Mouse (Mus musculus): Measurements from ENCODE around the gene Phf2.
A peak's percentile ranks its signal among the peaks of the same experiment; 100 is the strongest.

Phf2 gene

DNA sequence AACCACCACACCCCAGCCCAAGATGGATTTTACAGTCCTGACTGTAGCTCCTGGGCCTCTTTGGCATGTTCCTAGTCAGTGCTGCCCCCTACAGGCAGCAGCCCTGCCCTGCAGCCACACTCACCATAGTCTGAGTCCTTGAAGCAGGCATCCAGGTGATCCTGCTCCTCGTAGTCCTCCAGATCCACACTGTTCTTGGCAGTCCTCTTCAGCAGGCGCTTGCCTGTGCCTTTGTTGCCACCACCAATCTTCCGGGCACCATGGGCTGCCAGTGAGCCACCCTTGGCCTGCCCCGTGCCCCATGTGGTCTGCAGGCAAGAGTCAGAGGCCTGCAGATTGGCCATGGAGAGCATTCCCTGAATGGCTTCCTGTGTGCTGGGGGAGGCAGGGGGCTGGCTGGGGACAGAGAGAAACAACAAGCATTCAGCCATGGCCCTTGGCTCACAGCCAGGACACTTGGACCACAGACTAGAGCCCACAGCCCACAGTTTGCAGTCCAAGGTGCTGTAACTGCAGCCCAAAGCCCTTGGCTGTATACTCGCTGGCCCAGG, 63.4 kb downstream of the Phf2 start:
- DNase-seq (ENCODE audit: low read depth, low spot score), result peak; percentile 65

DNA sequence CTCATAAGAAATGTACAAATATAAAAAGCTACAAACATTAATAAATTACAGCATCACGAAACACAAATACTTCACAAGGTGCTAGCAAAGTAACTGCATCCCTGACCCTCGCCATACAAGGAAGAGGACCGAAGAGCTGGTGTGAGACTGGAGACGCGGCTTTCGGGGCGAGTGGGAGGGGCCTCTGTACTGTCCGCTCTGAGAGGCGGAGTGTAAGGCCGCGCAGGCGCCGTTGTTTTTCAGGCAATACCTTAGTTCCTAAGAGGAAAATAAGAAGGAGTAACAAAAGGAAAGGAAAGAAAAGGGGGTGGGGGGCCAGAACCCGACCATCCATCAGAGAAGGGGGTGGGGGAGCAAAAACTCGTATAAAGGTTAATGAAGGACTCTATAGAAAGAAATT, 68.7 kb downstream of the Phf2 start:
- peak; percentile 44 for DNase-seq (ENCODE audit: low read depth, low spot score)

DNA sequence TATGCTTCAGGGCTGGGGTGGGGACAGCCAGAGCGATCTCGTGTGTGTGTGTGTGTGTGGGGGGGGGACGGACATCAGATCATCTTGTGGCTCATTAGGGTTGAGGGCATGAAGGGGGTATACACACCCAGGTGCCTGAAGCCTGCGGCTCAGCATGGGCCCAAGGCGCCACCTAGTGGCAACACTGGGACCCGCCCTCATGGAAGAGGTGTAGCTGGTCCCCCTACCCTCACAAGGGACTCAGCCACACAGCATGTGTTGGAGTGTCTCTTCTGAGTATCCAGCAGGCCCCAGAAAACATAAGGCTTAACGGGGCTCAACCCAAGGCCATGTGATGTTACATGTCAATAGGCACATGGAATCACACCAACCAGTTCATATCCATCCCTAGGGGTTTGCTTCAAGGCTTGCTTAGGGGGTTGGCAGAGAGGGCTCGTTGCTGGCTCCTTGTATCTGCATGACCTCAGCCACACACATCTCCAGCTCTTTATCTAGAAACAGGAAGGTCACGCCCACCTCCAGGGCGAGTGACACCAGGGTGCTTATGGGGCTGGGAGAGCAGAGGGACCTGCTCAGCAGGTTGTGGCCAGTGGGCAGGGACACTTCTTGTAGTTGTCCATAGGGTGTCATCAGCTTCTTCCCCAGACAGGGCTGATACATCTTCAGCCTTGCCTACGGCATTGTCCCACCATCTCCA, 69.9 kb downstream of the Phf2 start:
- peak; percentile 41 for DNase-seq (ENCODE audit: low read depth, low spot score)

DNA sequence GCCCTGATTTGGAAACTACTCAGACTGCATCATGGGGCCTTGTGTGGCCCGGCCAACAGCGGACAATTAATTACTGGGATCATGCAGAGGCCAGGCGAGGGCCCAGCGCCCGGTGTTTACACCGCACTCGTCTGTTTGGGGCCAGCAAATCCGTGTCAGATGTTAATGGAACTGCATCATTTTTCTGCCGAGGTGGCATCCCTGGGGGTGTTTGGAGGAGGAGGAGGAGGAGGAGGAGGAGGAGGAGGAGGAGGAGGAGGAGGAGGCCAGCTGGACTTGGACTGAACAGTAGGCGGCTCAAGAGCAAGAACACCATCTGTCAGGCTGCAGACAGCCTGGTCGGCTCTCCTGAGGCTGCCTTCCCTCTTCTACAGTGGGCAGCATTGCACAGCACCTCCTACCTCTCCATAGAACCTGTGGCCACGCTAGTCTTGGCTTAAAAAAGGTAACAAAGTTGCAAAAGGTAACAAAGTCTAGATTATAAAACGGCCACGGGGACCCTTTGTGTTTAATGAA, 72.6 kb downstream of the Phf2 start:
- DNase-seq (ENCODE audit: low read depth, low spot score), result no peak

DNA sequence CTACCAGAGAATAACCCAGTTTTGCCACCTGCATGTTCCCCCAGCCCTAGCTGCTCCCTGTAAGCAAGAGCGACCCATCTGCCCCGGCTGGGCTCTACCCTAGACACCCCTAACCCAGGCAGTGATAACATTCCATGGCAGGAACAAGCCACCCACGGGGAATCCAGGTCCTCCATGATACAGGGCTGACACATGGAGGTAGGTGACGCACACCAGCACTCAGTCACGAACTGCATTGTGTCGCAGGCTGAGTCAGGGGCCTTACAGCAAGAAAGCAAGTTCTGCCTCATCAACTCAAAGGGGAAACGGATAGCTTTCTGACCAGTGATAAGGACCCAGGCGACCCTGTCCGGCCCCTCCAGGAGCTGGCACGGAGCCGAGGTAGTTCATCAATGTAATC, 74.0 kb downstream of the Phf2 start:
- DNase-seq (ENCODE audit: low read depth, low spot score), result no peak

DNA sequence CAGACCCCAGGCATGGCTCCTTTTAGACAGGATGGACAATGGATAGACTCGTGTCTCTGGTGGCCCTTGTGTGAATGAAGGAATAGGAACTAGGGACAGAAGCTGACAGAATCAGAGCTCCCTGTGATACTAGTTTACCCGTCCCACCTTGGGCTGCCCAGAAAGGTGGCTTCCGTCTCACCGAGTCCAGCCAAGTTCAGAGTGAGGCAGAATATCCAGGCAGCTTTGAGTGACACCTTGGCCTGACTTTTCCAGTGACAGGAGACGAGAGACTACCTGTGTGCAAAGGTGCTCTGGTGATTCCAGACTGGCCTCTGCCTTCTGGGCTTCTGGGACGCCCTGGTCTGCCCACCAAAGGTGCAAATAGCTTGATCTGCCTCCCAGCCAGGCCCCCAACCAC, 75.2 kb downstream of the Phf2 start:
- no peak for DNase-seq (ENCODE audit: low read depth, low spot score)

DNA sequence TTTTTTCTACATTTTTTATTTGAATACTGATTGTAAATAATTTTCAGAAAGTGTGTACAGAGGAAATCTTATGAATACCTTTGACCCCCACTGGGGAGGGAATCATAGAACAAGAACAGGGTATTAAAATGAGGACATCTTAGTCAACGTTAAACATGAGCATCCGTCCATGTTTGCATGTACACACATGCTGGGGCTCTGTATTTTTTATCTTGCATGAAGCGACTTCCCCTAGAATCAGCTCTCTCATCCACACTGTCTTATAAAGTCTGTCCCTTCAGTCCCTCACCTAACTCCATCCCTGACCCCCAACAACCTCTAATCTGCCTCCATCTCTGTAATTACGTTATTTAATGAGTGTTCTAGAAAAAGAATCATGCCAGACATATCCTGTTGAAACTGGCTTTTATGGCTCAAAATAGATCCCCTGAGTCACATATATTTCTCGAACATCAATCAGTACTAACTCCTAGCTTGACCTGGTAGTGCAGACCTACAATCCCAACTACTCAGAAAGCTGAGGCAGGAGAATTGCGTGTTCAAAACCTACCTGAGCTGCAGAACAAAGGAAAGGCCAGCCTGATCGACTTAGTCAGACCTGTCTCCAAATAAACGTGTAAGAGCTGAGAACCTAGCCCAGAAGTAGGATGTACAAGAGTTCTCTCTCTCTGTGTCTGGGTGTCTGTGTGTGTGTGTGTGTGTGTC, 86.2 kb downstream of the Phf2 start:
- no peak for DNase-seq (ENCODE audit: low read depth, low spot score)

DNA sequence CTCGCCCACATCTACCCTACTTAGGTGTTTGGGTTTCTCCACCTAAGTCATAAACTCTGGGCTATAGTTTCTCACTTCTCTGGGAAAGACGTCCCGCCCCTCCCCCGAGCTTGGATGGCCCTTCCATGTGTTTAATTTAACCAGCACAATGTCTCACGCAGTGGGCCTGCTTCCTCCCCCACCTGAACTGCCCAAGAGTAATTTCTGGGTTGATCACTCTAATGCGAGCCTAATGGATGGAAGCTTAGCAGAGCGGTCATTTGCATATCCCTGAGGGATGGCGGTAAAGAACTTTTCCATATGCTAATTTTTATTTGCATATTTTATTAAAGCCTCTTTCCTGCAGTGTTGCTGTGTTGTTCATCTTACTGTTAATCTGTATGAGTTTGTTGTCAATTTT, 86.8 kb downstream of the Phf2 start:
- DNase-seq (ENCODE audit: low read depth, low spot score), result no peak

DNA sequence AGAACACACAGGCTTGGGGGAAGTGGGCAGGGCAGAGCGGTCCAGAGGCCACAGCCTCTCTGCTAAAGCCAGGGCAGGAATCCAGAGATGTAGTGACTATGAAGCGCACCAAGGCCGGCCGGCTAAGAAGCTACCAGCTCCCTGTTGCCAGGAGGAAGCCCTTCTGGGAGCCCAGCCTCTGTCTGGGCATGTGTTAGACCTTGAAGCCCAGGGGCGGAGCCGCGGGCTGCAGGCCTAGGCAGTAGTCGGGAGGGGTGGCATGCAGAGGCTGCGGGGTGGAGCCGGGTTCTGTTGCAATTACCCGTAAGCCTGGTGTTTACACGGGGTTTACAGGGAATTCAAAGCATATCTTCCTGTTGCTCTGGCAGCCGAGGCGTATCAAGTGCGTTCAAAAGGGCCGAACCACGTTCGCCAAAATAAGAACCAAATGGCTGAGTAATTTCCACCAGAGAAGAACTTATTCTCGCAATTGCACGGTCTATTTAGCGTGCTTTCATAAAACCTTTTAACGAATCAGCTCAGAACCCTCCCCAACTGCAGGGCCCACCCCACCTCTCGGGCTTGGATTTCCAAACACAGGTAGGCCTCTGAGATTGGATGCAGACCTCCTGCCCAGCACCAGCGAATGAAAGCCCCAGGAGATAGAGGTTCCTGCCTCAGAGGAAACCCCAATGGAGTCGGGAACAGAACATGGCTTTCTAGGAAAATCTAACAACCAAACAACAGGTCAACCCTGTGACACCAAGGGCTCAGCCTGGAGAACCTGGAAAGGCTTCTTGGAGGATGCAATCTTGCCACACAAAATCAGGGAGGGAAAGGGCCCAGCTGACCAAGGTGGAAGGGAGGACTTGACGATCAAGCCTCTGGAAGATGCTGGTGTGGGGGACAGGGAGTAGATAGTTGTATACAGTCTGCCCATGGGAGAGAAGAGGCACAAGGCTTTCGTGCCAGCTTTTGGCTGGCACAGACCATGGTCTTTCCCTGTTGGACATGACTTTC, 87.9 kb downstream of the Phf2 start:
- peak; percentile 16 for DNase-seq (ENCODE audit: low read depth, low spot score)

DNA sequence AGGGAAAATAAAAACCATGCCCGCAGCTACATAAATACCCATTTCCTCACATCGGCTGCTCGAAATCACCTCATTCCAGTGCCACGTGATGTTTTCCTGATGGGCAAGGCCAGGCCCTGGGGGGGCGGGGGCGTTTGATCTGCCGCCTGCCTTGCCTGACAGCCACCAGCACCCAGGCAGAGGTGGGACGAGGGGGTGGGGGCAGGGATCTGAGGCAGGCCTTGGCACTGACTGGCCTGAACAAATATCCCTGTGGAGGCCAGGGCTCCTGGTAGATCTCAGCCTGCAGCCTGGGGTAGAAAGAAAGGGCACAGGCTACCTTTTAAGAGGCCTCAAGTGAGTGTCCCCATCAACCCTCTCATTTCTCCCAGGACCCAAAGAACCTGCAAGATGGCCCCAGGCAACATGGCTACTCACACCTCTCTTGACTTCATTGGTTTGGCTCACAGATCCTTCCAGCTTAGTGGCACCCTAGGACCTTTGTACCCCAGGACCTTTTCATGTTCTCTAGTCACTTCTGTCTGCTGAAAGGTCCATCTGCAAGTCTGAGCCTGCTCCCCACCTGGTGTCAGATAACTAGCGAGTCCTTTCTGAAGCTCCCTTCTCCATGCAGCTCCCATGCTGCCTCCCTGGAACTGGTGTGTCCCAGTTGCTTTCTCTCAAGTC, 90.4 kb downstream of the Phf2 start:
- DNase-seq (ENCODE audit: low read depth, low spot score), result no peak

DNA sequence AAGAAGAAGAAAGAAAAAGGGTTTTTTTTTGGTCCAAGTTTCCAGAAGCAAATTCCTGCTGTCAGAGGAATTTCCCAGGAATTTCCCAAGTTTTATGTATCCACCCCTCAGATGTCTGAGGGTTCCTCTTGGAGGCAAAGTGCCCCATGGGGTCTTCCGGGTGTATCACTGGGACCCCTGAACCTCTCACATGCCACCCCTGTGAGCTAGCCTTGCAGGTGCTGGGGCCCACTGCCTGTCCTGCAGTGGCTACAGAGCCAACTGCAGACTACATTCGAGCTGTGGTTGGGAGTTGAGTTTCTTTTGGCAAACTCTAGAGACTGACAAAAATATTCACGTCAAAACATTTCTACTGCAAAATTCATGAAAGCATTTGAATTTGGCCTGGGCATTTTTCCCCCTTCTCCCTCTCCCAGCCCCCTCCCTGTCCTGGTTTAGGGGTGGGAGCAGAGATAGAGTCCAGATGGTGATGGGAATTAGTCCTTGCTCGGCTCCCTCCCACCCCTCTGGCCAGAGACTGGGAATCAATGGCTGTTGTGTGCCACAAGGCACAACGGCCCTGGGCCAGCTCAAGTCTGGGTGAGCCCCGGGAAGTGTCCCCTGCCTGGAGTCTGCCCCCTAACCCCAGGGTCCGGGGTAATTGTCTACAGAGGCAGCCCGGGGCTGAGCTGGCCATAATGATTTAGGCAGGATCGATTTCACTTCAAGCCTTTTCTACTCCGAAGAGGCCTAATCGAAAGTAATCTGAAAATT, 91.2 kb downstream of the Phf2 start:
- DNase-seq (ENCODE audit: low read depth, low spot score), result no peak

DNA sequence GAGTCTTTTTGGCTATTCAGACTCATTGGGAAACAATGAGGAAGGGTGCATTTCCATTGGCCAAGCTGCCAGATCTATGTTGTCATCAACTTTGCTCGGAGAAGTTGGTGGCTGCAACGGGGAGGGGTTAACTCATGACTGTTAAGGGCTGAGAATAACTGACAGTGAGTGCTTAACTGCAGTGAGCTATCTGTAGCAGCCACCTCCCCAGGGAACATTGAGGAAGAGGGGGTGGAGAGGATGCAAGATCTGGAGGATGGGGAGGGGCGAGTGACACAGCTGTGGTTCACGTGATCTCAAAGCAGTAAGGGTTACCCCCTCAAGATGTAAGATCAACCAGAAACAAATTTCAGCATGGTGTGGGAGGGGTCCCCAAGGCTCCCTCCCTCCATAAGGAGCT, 92.8 kb downstream of the Phf2 start:
- no peak for DNase-seq (ENCODE audit: low read depth, low spot score)

DNA sequence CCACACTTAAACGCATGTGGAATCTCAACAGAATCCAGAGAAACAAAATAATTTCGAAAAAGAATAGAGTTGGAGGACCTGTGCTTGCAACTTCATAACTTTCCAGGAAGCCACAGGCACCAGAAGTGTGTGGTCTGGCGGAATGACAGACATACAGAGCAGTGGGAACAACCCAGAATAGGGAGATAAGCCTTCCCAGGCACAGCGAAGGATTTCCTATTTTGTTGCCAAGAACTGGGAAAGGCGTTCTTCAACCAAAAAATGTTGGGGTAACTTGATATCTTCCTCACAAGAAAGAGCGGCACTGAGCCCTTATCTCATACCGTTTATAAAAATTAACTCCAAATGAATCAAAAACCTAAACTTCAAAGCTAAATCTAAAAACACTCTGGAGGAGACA, 96.4 kb downstream of the Phf2 start:
- DNase-seq (ENCODE audit: low read depth, low spot score), result no peak

DNA sequence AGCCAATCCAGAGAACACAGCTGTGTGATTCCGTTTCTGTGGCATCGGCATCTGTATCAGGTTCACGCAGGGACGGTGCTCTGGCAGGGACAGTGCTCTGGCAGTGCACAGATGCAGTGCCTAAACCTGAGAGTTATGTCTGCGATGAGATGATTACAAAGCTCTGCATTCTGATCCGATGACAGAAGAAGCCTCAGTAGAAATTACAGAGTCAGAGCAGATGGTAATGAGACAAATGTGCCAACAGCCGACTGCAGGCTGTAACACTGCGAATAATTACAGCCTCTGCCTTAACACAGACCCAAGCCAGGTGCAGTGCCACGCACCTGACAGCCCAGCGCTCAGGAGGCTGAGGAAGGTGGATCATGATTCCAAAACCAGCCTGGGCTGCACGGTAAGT, 102.8 kb downstream of the Phf2 start:
- no peak for DNase-seq (ENCODE audit: low read depth, low spot score)

DNA sequence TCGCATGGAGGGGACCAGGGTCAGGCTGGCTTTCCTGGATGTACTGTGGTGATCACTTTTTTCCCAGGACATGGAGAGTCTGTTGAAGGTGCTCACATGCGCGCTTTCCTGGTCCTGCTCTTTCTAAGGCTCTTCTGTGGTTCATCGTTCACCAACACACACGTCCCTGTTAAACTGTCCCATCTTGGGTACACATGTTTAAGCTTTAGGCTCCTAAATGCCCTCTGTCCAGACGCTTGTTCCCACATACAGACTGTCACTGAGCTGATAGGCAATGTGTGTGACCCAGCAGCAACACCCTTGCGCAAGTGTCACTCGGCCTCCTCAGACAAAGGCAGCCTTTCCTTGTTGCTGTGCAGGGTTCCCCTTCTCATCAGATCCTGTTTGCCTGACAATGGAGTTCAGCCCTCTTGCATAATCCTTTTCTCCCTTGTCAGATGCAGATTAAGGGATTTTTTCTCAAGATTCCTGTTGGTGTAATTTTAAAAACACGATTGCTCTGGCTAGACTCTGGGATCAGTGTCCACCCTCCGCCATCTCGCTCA, 107.1 kb downstream of the Phf2 start:
- DNase-seq (ENCODE audit: low read depth, low spot score), result peak; percentile 41

DNA sequence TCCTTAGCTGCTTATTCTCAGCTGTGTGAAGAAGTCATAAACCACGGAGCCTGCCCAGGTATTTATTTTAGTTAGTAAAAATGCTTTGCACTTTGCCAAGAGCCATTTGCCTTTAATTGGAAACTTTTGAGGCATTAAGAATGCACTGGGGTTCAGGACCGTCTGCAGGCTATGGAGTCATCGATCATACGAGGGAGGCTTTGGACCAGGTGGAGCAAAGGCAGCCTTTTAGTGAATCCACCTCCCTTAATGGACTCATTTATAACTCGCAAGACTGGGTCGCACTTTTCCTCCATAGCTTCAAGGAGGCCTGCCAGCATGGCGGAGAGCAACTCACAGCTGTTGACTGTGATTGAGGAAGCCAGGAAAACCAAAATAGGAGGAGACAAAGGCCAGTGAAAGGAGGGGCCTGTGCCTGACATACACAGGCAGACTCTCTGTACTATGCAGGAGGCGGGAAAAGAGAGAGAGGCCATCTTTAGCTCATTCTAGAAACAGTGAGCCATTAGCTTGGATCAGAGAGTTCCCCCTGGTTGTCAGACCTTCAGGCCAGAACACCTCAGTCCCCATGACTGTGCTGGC, 110.0 kb downstream of the Phf2 start:
- DNase-seq (ENCODE audit: low read depth, low spot score), result no peak

DNA sequence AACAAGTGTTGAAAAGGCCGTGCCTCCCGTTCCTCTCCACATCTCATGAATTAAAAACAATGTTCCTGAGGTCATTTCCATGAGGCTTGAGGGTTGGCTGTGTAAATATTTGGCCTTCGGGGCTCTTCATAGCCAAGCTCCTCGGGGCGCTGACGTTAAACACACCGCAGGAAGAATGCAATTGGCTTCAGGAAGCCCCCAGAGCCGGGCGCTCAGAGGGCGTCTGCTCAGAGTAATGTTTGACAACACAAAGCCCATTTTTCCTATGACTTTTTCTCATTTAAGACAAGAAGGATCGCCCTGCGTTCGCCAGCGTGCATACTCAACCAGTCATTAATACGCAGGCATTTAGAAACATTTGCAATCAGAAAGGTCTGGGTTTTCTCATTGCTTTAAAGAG, 114.2 kb downstream of the Phf2 start:
- DNase-seq (ENCODE audit: low read depth, low spot score), result no peak

Measured in ES-CJ7 (cell line).